Mouse (Mus musculus): ENCODE results near the gene Ttll1.

Gene Ttll1

GRCm38 (mm10) chr15:83510805-83511405 is at the start of gene Ttll1:
Gene Ttll1 (minus strand): TSS chr15:83510893.
- peak; percentile 91 for DNase-seq (ENCODE audit: low spot score)

GRCm38 (mm10) chr15:83555161-83555974 is 44.7 kb upstream of the Ttll1 start:
- peak; percentile 90 for DNase-seq (ENCODE audit: low spot score)

- no peak for DNase-seq (ENCODE audit: low spot score)
These were observed 43.1 kb upstream of the Ttll1 start for GRCm38 (mm10) chr15:83553831-83554230.

- DNase-seq (ENCODE audit: low spot score) = no peak
These were observed 39.4 kb upstream of the Ttll1 start for GRCm38 (mm10) chr15:83550137-83550536.

GRCm38 (mm10) chr15:83547144-83547543 is 36.5 kb upstream of the Ttll1 start:
- DNase-seq (ENCODE audit: low spot score) = no peak

- DNase-seq (ENCODE audit: low spot score) = no peak
These were observed 35.3 kb upstream of the Ttll1 start for GRCm38 (mm10) chr15:83546029-83546428.

- DNase-seq (ENCODE audit: low spot score) = no peak
These were observed 31.1 kb upstream of the Ttll1 start for GRCm38 (mm10) chr15:83541647-83542287.

GRCm38 (mm10) chr15:83539905-83540304 is 29.2 kb upstream of the Ttll1 start:
- no peak for DNase-seq (ENCODE audit: low spot score)

GRCm38 (mm10) chr15:83538855-83539254 is 28.2 kb upstream of the Ttll1 start:
- DNase-seq (ENCODE audit: low spot score) = no peak

GRCm38 (mm10) chr15:83535890-83536231 is 25.2 kb upstream of the Ttll1 start:
- no peak for DNase-seq (ENCODE audit: low spot score)

GRCm38 (mm10) chr15:83534960-83535889 is 24.5 kb upstream of the Ttll1 start:
- DNase-seq (ENCODE audit: low spot score) = no peak

GRCm38 (mm10) chr15:83532606-83533005 is 21.9 kb upstream of the Ttll1 start:
- DNase-seq (ENCODE audit: low spot score) = no peak

- no peak for DNase-seq (ENCODE audit: low spot score)
These were observed 21.3 kb upstream of the Ttll1 start for GRCm38 (mm10) chr15:83531961-83532469.

GRCm38 (mm10) chr15:83530688-83531087 is 20.0 kb upstream of the Ttll1 start:
- DNase-seq (ENCODE audit: low spot score) = no peak

- no peak for DNase-seq (ENCODE audit: low spot score)
These were observed 19.5 kb upstream of the Ttll1 start for GRCm38 (mm10) chr15:83530233-83530632.

- DNase-seq (ENCODE audit: low spot score) = no peak
These were observed 19.1 kb upstream of the Ttll1 start for GRCm38 (mm10) chr15:83529765-83530164.

- DNase-seq (ENCODE audit: low spot score) = no peak
These were observed 18.2 kb upstream of the Ttll1 start for GRCm38 (mm10) chr15:83528892-83529291.

GRCm38 (mm10) chr15:83527747-83528146 is 17.1 kb upstream of the Ttll1 start:
- no peak for DNase-seq (ENCODE audit: low spot score)

GRCm38 (mm10) chr15:83527092-83527437 is 16.4 kb upstream of the Ttll1 start:
- DNase-seq (ENCODE audit: low spot score) = no peak

- peak; percentile 48 for DNase-seq (ENCODE audit: low spot score)
These were observed 15.9 kb upstream of the Ttll1 start, which contains the start of gene Bik for GRCm38 (mm10) chr15:83526424-83527091. Gene Bik (plus strand): TSS chr15:83526862.

- no peak for DNase-seq (ENCODE audit: low spot score)
These were observed 13.6 kb upstream of the Ttll1 start for GRCm38 (mm10) chr15:83524333-83524729.

Measured in testis, postnatal 14 days (tissue).